Mouse (Mus musculus) forebrain, embryonic 11.5 days (tissue): Measurements from ENCODE around the gene Hist1h2ab. TPM values are rescaled to one million over a fixed set of nuclear protein-coding genes. Genes with fewer than 3 reads are reported as not detected.

Source experiments
- ATAC-seq: fragments of 200-750 bp; cut with Nextera tagmentation; replicated peaks from 2 replicates; pipeline ENCODE4 v1.8.0; 2017; ENCODE audit warnings: moderate TSS enrichment; ENCODE audit not compliant: low FRiP score
- DNase-seq: peaks from one replicate; pipeline ENCODE4 v3.0.0-alpha.2; 2017; ENCODE audit warnings: low spot score
- H3K27ac ChIP-seq: fragments of 300-500 bp; sonication (generic); 2 replicates; pipeline ENCODE4 v1.5.1; 2014; ENCODE audit warnings: low read depth, low read length
- H3K27me3 ChIP-seq: fragments of 300-500 bp; sonication (generic); 2 replicates; pipeline ENCODE4 v1.6.1; 2014; ENCODE audit warnings: mild to moderate bottlenecking, low read length, mixed read lengths; ENCODE audit not compliant: control insufficient read depth, insufficient read depth
- H3K36me3 ChIP-seq: fragments of 300-500 bp; sonication (generic); 2 replicates; pipeline ENCODE4 v1.6.1; 2014; ENCODE audit warnings: mild to moderate bottlenecking, low read length, moderate library complexity, mixed read lengths; ENCODE audit not compliant: control insufficient read depth, insufficient read depth
- H3K4me1 ChIP-seq: fragments of 300-500 bp; sonication (generic); replicated peaks from 2 replicates; pipeline ENCODE4 v1.6.1; 2014; ENCODE audit warnings: low read length, mixed read lengths; ENCODE audit not compliant: control insufficient read depth, insufficient read depth
- H3K4me2 ChIP-seq: fragments of 300-500 bp; sonication (generic); 2 replicates; pipeline ENCODE4 v1.6.1; 2014; ENCODE audit warnings: low read depth, mild to moderate bottlenecking, low read length, moderate library complexity, mixed read lengths; ENCODE audit not compliant: severe bottlenecking
- H3K4me3 ChIP-seq: fragments of 300-500 bp; sonication (generic); 2 replicates; pipeline ENCODE4 v1.5.1; 2014; ENCODE audit warnings: low read depth, low read length
- H3K9ac ChIP-seq: fragments of 300-500 bp; sonication (generic); 2 replicates; pipeline ENCODE4 v1.6.1; 2014; ENCODE audit warnings: low read length
- H3K9me3 ChIP-seq: fragments of 300-500 bp; sonication (generic); 2 replicates; pipeline ENCODE4 v1.6.1; 2016; ENCODE audit warnings: low read length, mixed read lengths; ENCODE audit not compliant: control insufficient read depth
- WGBS: fragments of 180-500 bp; shearing (Covaris S2); extraction: QIAGEN DNeasy Blood & Tissue Kit; methylation state at CpG from one replicate; pipeline ENCODE4 v1.1.7; 2014; 5-methylcytosine and 5-hydroxymethylcytosine counted together
- polyA plus RNA-seq: library from polyadenylated mRNA; unstranded; fragments of >200 nt; fragmentation: Nextera tagmentation; extraction: Ambion mirVana; gene quantifications from 2 replicates; pipeline ENCODE4 v1.2.1, GENCODE M21; 2014

Hist1h2ab gene
- polyA plus RNA-seq, 1 experiment from 2014 or later, result 59.7 TPM

DNA sequence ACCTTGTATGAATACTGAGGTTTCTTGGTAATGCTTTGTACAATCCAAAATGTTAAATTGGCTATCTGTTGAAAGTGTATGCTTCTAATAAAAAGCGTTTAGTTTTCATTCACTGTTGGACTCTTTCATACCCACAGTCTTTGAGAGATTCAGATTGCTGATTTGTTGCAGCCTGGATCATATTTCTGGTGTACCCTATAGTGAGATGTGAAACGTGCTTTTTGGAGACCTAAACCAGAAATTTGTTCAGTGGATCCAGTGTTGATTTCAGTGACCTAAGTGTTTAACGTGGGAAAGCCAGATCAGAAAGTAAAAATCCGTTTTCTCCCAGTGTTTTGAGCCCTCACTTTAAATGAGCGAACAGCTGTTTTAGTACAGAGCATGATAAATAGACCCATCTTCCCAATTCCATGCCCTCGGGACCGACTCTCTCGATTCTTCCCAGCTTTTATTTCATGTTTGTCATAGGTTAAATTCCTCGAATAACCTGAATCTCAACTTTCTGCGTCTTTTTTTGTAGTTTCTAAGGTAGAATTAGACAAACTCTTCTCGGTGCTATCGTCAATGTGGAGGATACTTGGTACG lies 10.6 kb upstream of the Hist1h2ab start:
- DNase-seq, result no peak

DNA sequence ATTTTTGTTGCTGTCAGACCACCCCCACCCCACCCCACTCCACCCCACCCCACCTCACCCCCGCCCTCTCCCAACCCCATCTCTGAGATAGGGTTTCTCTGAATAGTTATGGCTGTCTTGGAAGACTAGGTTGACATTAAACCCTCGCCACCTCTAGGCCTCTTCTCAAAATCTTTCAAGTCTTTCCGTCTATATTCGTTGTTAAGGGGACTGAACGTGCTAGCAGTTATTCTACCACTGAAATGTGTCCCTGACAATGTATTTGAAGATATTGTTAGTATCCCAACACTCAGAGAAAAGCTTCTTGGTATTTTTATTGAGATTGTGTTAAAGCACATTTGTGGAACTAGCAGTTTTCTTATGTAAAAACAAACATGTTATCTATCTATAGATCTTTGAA lies 10.0 kb upstream of the Hist1h2ab start:
- WGBS, result 71% methylated on average over 5 of the region's 5 CpGs
- no peak for DNase-seq
- H3K9ac ChIP-seq, result no peak overlapping the region
- no peak overlapping the region for H3K4me3 ChIP-seq
- no peaks in the 10 kb centered on the region for H3K27me3 ChIP-seq
- no peaks in the 10 kb centered on the region; the same call in 1 of the 2 replicates for H3K4me1 ChIP-seq
- peak overlapping the region; percentile 95; the same call in 1 of the 2 replicates for H3K4me2 ChIP-seq
- no peaks in the 10 kb centered on the region for H3K36me3 ChIP-seq
- ATAC-seq, result no peak
- H3K9me3 ChIP-seq, result no peaks in the 10 kb centered on the region
- H3K27ac ChIP-seq, result no peak overlapping the region

More for the DNA sequence above, 10.6 kb upstream of the Hist1h2ab start:
- Histone ChIP-seq H3K27me3 (no peaks in the 10 kb centered on the region), H3K36me3 (no peaks in the 10 kb centered on the region), H3K9me3 (no peaks in the 10 kb centered on the region), H3K4me1 (no peaks in the 10 kb centered on the region; the same call in 1 of the 2 replicates), H3K27ac (peak overlapping the region; percentile 99), H3K9ac (peak overlapping the region; percentile 89), H3K4me2 (peak overlapping the region; percentile 95), H3K4me3 (peak overlapping the region; percentile 49)
- ATAC-seq, result no peak
- WGBS, result 38% methylated on average over 13 of the region's 13 CpGs

DNA sequence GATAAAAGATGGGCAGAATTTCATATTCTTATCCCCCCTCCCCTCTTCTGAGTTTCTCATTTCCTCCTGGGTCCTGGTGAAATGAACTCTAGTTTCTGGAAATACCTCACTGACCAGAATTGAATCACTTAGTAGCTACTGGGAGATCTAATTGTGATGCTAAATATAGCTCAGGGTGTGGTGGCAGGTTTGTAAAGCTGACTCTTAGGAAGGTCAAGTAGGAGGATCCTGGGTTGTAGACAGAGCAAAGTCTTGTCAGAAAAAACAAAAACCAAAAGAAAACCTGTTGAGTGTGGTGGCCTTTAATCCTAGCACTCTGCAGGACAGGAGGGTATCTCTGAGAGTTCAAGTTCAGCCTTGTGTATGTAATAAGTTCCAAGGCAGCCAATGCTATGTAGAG lies 8.9 kb upstream of the Hist1h2ab start:
- Histone ChIP-seq H3K36me3 (no peaks in the 10 kb centered on the region), H3K27ac (no peak overlapping the region), H3K27me3 (no peaks in the 10 kb centered on the region), H3K4me3 (no peak overlapping the region), H3K4me1 (no peaks in the 10 kb centered on the region; the same call in 1 of the 2 replicates), H3K4me2 (no peak overlapping the region), H3K9ac (no peak overlapping the region), H3K9me3 (no peaks in the 10 kb centered on the region)
- ATAC-seq, result no peak
- no peak for DNase-seq

DNA sequence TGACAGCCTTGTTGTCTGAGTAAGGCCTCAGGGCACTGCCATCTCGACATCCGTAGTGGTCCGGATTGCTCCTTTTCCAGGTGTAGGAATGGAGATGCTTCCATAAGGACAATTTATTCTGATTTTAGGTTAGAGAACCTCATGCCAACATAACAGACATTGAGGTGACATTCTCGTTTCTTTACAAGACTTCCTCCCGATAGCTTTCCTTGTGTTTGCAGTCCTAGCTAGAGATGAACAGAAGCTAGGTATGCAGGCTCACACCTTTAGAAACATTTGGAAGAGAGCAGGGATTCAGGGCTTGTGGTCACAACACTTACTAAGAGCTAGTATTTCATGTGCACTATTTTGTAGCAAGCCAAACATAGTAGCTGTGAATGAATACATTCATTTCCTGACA lies 7.7 kb upstream of the Hist1h2ab start:
- Histone ChIP-seq H3K9ac (no peak overlapping the region), H3K9me3 (no peaks in the 10 kb centered on the region), H3K4me3 (no peak overlapping the region), H3K27me3 (no peaks in the 10 kb centered on the region), H3K27ac (peak overlapping the region; percentile 47; the same call in 1 of the 2 replicates), H3K36me3 (no peaks in the 10 kb centered on the region), H3K4me1 (no peaks in the 10 kb centered on the region; the same call in 1 of the 2 replicates), H3K4me2 (no peak overlapping the region)
- ATAC-seq, result no peak
- WGBS, result 87% methylated on average over 5 of the region's 5 CpGs
- DNase-seq, result no peak

DNA sequence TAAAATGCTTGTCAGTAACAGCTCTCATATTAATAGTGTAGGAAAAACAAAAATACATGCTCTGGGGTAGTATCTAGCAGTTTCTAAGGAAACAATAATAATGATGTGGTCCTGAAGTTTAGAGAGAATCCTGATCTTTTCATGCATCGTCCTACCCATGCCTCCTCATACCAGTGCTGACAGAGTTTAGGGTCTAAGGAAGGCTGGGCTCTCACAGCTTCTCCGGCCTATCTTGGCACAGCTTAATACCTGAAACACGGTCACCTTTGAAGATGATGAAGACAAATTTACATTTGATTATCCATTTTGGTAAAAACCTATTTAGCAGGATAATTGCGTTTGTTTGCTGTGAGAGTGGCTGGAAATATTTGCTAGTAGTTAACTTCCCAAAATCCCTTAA lies 7.0 kb upstream of the Hist1h2ab start:
- H3K9ac ChIP-seq, result peak overlapping the region; percentile 75
- H3K27ac ChIP-seq, result peak overlapping the region; percentile 99
- H3K9me3 ChIP-seq, result no peaks in the 10 kb centered on the region
- H3K4me2 ChIP-seq, result peak overlapping the region; percentile 58
- no peak for DNase-seq
- 53% methylated on average over 4 of the region's 4 CpGs for WGBS
- no peak for ATAC-seq
- H3K36me3 ChIP-seq, result no peaks in the 10 kb centered on the region
- H3K27me3 ChIP-seq, result no peaks in the 10 kb centered on the region
- 0 out of 2 replicates have a peak overlapping the region, but pooled peaks have one; percentile 38 for H3K4me3 ChIP-seq
- no peaks in the 10 kb centered on the region; the same call in 1 of the 2 replicates for H3K4me1 ChIP-seq

DNA sequence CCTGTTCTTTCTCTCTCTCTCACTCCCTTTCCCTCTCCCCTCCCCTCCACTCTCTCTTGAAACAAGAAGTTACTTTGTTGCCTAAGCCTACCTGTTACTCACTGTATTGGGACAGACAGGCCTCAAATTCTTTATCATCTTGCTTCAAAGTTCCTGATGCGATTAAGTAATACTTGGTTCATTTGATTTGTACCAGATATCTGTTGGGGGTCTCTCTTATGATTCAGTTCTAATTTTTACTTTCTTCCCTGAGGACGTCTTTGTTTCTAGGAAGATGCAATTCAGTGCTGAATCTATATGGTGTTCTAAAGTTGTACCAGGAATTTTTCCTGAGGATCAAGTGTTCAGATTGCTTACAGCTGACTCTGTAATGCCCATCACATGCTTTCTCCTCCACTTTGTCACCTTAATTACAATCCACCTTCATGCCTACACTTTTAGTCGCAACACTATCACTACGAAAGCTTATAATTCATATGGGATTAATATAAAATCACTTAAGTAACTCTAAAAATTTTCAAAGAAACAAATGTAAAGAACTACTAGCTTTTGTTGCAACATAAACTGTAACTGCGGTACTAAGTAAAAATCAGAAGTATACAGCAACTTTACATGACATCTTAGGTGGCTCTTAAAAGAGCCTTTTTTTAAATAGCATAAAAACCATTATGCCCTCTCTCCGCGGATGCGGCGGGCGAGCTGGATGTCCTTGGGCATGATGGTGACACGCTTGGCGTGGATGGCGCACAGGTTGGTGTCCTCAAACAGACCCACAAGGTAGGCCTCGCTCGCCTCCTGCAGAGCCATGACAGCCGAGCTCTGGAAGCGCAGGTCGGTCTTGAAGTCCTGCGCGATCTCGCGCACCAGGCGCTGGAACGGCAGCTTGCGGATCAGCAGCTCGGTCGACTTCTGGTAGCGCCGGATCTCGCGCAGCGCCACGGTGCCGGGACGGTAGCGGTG lies 6.2 kb upstream of the Hist1h2ab start:
- H3K4me3 ChIP-seq, result peak overlapping the region; percentile 38
- H3K9me3 ChIP-seq, result no peaks in the 10 kb centered on the region
- H3K4me2 ChIP-seq, result peak overlapping the region; percentile 58
- peak overlapping the region; percentile 99 for H3K27ac ChIP-seq
- DNase-seq (no peak), ATAC-seq (peak; percentile 0; the same call in 1 of the 2 replicates)
- peak overlapping the region; percentile 75 for H3K9ac ChIP-seq
- WGBS, result 2% methylated on average over 13 of the region's 36 CpGs
- no peaks in the 10 kb centered on the region for H3K36me3 ChIP-seq
- H3K4me1 ChIP-seq, result no peaks in the 10 kb centered on the region; the same call in 1 of the 2 replicates
- no peaks in the 10 kb centered on the region for H3K27me3 ChIP-seq

DNA sequence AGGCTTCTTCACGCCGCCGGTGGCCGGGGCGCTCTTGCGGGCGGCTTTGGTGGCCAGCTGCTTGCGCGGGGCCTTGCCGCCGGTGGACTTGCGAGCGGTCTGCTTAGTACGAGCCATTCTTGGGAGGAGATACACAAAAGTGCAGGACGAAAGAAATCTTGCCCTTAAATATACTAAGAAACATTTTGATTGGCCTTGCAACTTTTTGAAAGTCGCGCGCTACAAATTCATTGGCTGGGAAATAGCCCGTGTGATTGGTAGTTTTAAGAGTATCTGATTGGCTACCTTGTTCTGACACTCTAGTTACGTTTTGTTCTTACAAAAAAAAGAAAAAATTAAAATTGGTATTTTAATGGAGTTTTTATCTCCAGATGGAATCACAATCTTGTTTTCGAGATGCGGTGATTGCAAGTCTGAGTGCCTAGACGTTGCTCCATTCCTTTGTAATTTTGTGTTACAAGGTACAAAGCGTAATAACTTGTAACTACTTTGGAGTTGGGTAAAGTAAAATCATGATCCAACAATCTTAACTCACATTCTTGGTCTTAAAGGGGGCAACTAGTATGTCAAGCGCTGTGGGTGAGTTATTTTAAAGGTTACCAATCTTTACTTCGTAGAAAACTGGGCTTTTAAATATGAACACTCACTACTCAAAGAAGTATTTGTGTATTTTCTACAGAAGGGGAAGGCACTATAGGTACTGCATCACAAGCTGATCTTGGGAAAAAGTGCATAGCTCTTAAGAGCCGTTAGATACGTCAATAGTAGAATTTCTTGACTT lies 5.4 kb upstream of the Hist1h2ab start, which contains the start of gene Hist1h3c:
TSS of gene Hist1h3c (minus strand) at position 222 of the 781 bp plus-strand sequence.
- no peaks in the 10 kb centered on the region for H3K36me3 ChIP-seq
- ATAC-seq (peak; percentile 76), DNase-seq (peak; percentile 84)
- peak within 1 kb of the TSS; percentile 38 for H3K4me3 ChIP-seq
- H3K4me2 ChIP-seq, result peak within 1 kb of the TSS; percentile 59
- H3K9ac ChIP-seq, result peak within 1 kb of the TSS; percentile 81
- under 1% methylated on average over 23 of the region's 28 CpGs for WGBS
- H3K27ac ChIP-seq, result peak within 1 kb of the TSS; percentile 99
- no peaks in the 10 kb centered on the region for H3K9me3 ChIP-seq
- no peaks in the 10 kb centered on the region; the same call in 1 of the 2 replicates for H3K4me1 ChIP-seq
- no peaks in the 10 kb centered on the region for H3K27me3 ChIP-seq
